Mouse (Mus musculus) ES-Bruce4 (cell line): ENCODE measurements around the gene Hist1h2bk. TPM values are rescaled to one million over a fixed set of nuclear protein-coding genes. Genes with fewer than 3 reads are reported as not detected.

Experiments
- H3K27ac ChIP-seq: 2 replicates; pipeline ENCODE4 v1.5.1; 2012; ENCODE audit warnings: low read length, inconsistent platforms; ENCODE audit not compliant: insufficient read depth
- H3K27me3 ChIP-seq: 2 replicates; pipeline ENCODE4 v1.6.1; 2012; ENCODE audit warnings: mild to moderate bottlenecking, low read length, inconsistent platforms; ENCODE audit not compliant: control insufficient read depth, poor library complexity, insufficient read depth, severe bottlenecking
- H3K36me3 ChIP-seq: 2 replicates; pipeline ENCODE4 v1.6.1; 2012; ENCODE audit warnings: inconsistent platforms, mild to moderate bottlenecking, low read length, moderate library complexity; ENCODE audit not compliant: control insufficient read depth, poor library complexity, insufficient read depth, severe bottlenecking
- H3K4me1 ChIP-seq: one replicate; pipeline ENCODE4 v1.8.1; 2011; ENCODE audit warnings: low read length; ENCODE audit not compliant: control insufficient read depth, insufficient read depth
- H3K4me3 ChIP-seq: 2 replicates; pipeline ENCODE4 v1.5.1; 2011; ENCODE audit warnings: low read depth, mild to moderate bottlenecking, low read length
- H3K9ac ChIP-seq: 2 replicates; pipeline ENCODE4 v1.6.1; 2012; ENCODE audit warnings: low read depth, mild to moderate bottlenecking, inconsistent platforms; ENCODE audit not compliant: poor library complexity, severe bottlenecking
- H3K9me3 ChIP-seq: replicated peaks from 2 replicates; pipeline ENCODE4 v1.6.1; 2012; ENCODE audit warnings: mild to moderate bottlenecking, low read length, inconsistent platforms; ENCODE audit not compliant: control insufficient read depth, poor library complexity, insufficient read depth, severe bottlenecking
- CTCF ChIP-seq: IDR thresholded peaks from one replicate; pipeline ENCODE4 v1.8.1; 2011; ENCODE audit warnings: low read depth, low read length
- EP300 ChIP-seq: IDR thresholded peaks from 2 replicates; pipeline ENCODE4 v1.6.1; 2011; ENCODE audit warnings: low read depth, low read length; ENCODE audit not compliant: insufficient read depth
- POLR2A ChIP-seq: IDR thresholded peaks from one replicate; pipeline ENCODE4 v1.8.1; 2011; ENCODE audit warnings: low read length; ENCODE audit not compliant: insufficient read depth
- polyA plus RNA-seq: library from polyadenylated mRNA; stranded (reverse); fragments of >200 nt; gene quantifications from 2 replicates; pipeline ENCODE4 v1.2.4, GENCODE M21; 2011; ENCODE audit warnings: low read depth; ENCODE audit not compliant: missing spikeins, insufficient read depth, insufficient read length

Hist1h2bk gene
- polyA plus RNA-seq, 1 experiment, result 54.4 TPM

- Histone ChIP-seq H3K27me3 (no peaks in the 10 kb centered on the region), H3K9ac (no peak overlapping the region), H3K4me3 (no peak overlapping the region), H3K4me1 (peaks cover 1% of the 10 kb centered on the region), H3K36me3 (no peaks in the 10 kb centered on the region), H3K27ac (no peak overlapping the region), H3K9me3 (no peaks in the 10 kb centered on the region)
- TF ChIP-seq POLR2A (no peak), EP300 (no peak), CTCF (no peak)
Measured at GRCm38 (mm10) chr13:22045311-22045710, 9.6 kb downstream of the Hist1h2bk start.

- Histone ChIP-seq H3K27me3 (no peaks in the 10 kb centered on the region), H3K9ac (no peak overlapping the region), H3K9me3 (no peaks in the 10 kb centered on the region), H3K4me3 (no peak overlapping the region), H3K4me1 (peaks cover 1% of the 10 kb centered on the region), H3K27ac (no peak overlapping the region), H3K36me3 (no peaks in the 10 kb centered on the region)
- TF ChIP-seq EP300, result no peak
- no peak for TF ChIP-seq POLR2A
- TF ChIP-seq CTCF, result no peak
Measured at GRCm38 (mm10) chr13:22049041-22049440, 13.4 kb downstream of the Hist1h2bk start.

GRCm38 (mm10) chr13:22049737-22050440, 14.2 kb downstream of the Hist1h2bk start:
- Histone ChIP-seq H3K9me3 (no peaks in the 10 kb centered on the region), H3K4me3 (no peak overlapping the region), H3K27ac (no peak overlapping the region), H3K36me3 (no peaks in the 10 kb centered on the region), H3K9ac (no peak overlapping the region), H3K4me1 (peaks cover 1% of the 10 kb centered on the region), H3K27me3 (no peaks in the 10 kb centered on the region)
- TF ChIP-seq EP300, result 0 out of 2 replicates have a peak, but pooled peaks have one; percentile 19
- no peak for TF ChIP-seq POLR2A

GRCm38 (mm10) chr13:22050591-22051522, 15.2 kb downstream of the Hist1h2bk start:
- Histone ChIP-seq H3K4me1 (peaks cover 1% of the 10 kb centered on the region), H3K9ac (peak overlapping the region; percentile 54), H3K36me3 (no peaks in the 10 kb centered on the region), H3K4me3 (peak overlapping the region; percentile 93), H3K9me3 (no peaks in the 10 kb centered on the region), H3K27ac (peak overlapping the region; percentile 15; the same call in 1 of the 2 replicates), H3K27me3 (no peaks in the 10 kb centered on the region)
- TF ChIP-seq POLR2A (no peak), EP300 (no peak), CTCF (peak; percentile 62)

- H3K9ac ChIP-seq, result peak overlapping the region; percentile 54
Measured at GRCm38 (mm10) chr13:22051523-22051859, 15.8 kb downstream of the Hist1h2bk start.

More at GRCm38 (mm10) chr13:22051523-22051859, 15.8 kb downstream of the Hist1h2bk start:
- Histone ChIP-seq H3K4me1 (peaks cover 1% of the 10 kb centered on the region), H3K27ac (no peak overlapping the region), H3K36me3 (no peaks in the 10 kb centered on the region), H3K4me3 (peak overlapping the region; percentile 93), H3K9me3 (no peaks in the 10 kb centered on the region), H3K27me3 (no peaks in the 10 kb centered on the region)
- TF ChIP-seq POLR2A (no peak), EP300 (no peak), CTCF (no peak)
